Mouse (Mus musculus): ENCODE measurements around the gene Tbk1. TPM values are rescaled to one million over a fixed set of nuclear protein-coding genes. Genes with fewer than 3 reads are reported as not detected.

Tbk1 gene
- polyA plus RNA-seq, 1 experiment, result 20.4 TPM

DNA sequence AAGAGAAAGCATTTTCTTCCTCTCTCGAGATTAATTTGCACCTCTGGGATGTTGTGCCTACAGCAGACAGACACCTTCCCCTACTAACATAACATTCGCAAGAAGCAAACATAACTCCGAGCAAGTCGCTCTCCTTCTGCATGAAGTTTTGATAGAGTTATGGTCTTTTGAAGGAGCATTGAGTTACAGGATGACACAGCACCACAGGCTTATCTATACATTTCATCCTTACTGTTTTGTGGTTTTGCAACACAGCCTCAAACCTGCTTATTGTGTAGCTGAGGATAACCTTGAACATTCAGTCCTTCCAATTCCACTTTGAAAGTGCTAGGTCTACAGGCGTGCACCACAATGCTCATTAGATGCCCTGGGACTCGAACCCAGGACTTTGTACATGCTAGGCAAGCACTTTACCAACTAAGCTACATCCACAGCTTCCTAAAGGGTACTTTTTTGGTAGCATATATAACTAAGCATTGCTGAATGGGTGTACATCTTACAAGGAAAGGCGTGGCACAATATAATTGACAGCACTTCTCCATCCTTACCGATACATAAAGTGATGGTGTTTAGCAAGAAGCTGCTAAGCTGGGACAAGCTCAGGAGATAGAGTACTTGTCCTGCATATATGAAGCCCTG lies 56.1 kb downstream of the Tbk1 start:
- no peak for TF ChIP-seq CTCF (IDR thresholded peaks at IDR 0.05; ENCODE audit: insufficient read depth, low read length)
- TF ChIP-seq POLR2A (IDR thresholded peaks at IDR 0.05; ENCODE audit: borderline replicate concordance, extremely low read depth, low read depth, low read length), result no peak
- 87% methylated on average over 8 of the region's 8 CpGs for WGBS

GRCm38 (mm10) chr10:121529261-121529660 lies 57.3 kb downstream of the Tbk1 start:
- Histone ChIP-seq H3K4me1 (ENCODE audit: control insufficient read depth, insufficient read depth, low read length) (no peaks in the 10 kb centered on the region), H3K4me3 (replicated peaks; ENCODE audit: extremely low read depth, low read depth, low read length) (no peak overlapping the region)
- no peak for DNase-seq
- no peak for TF ChIP-seq CTCF (IDR thresholded peaks at IDR 0.05; ENCODE audit: insufficient read depth, low read length)
- no peak for TF ChIP-seq POLR2A (IDR thresholded peaks at IDR 0.05; ENCODE audit: borderline replicate concordance, extremely low read depth, low read depth, low read length)
- 98% methylated on average over 1 of the region's 1 CpGs for WGBS

More for the DNA sequence above, 56.1 kb downstream of the Tbk1 start:
- no peak for DNase-seq
- no peak overlapping the region for H3K4me3 ChIP-seq (replicated peaks; ENCODE audit: extremely low read depth, low read depth, low read length)
- H3K4me1 ChIP-seq (ENCODE audit: control insufficient read depth, insufficient read depth, low read length), result no peaks in the 10 kb centered on the region

DNA sequence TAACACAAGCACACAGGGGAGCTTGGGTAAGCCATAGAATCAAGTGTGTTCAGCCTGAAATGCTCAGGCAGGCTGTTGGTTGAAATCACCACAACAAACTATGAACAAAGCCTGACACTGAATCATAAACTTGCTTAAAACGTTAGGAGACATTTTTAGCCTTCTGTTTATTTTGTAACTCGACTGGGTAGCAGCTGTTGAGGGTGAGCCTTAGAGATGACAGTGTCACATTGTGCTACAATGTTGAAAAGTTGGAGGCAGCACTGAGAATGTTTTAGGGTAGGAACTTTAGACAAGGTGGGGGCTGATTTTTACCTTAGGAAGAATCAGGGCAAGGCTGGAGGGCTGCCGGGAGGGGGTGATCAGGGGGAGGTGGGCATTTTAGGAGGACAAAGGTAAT lies 58.1 kb downstream of the Tbk1 start:
- no peak for TF ChIP-seq CTCF (IDR thresholded peaks at IDR 0.05; ENCODE audit: insufficient read depth, low read length)
- TF ChIP-seq POLR2A (IDR thresholded peaks at IDR 0.05; ENCODE audit: borderline replicate concordance, extremely low read depth, low read depth, low read length), result no peak
- Histone ChIP-seq H3K4me3 (replicated peaks; ENCODE audit: extremely low read depth, low read depth, low read length) (no peak overlapping the region), H3K4me1 (ENCODE audit: control insufficient read depth, insufficient read depth, low read length) (no peaks in the 10 kb centered on the region)
- 53% methylated on average over 3 of the region's 3 CpGs for WGBS
- DNase-seq, result no peak

DNA sequence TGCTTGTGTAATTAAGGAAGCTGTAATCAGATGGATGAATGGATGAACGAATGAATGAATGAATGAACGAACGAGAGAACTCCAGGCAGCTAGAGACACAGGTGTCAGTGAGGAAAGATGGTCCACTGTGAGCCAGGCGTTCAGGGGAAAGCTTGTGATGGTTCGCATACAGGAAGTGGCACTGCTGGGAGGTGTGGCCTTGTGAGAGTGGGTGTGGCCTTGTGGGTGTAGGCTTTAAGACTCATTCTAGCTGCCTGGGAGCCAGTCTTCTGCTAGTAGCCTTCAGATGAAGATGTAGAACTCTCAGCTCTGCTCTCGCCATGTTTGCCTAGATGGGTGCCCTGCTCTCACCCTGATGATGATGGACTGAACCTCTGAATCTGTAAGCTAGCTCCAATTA lies 59.5 kb downstream of the Tbk1 start:
- 81% methylated on average over 6 of the region's 6 CpGs for WGBS
- DNase-seq, result no peak
- Histone ChIP-seq H3K4me1 (ENCODE audit: control insufficient read depth, insufficient read depth, low read length) (no peaks in the 10 kb centered on the region), H3K4me3 (replicated peaks; ENCODE audit: extremely low read depth, low read depth, low read length) (no peak overlapping the region)
- TF ChIP-seq POLR2A (IDR thresholded peaks at IDR 0.05; ENCODE audit: borderline replicate concordance, extremely low read depth, low read depth, low read length) (no peak), CTCF (IDR thresholded peaks at IDR 0.05; ENCODE audit: insufficient read depth, low read length) (no peak)

- WGBS, result 36% methylated on average over 12 of the region's 12 CpGs
- H3K4me3 ChIP-seq (replicated peaks; ENCODE audit: extremely low read depth, low read depth, low read length), result no peak overlapping the region
- DNase-seq, result no peak
- no peaks in the 10 kb centered on the region for H3K4me1 ChIP-seq (ENCODE audit: control insufficient read depth, insufficient read depth, low read length)
- TF ChIP-seq POLR2A (IDR thresholded peaks at IDR 0.05; ENCODE audit: borderline replicate concordance, extremely low read depth, low read depth, low read length) (no peak), CTCF (IDR thresholded peaks at IDR 0.05; ENCODE audit: insufficient read depth, low read length) (no peak)
Measured at GRCm38 (mm10) chr10:121520923-121521585, 65.5 kb downstream of the Tbk1 start.

- H3K4me1 ChIP-seq (ENCODE audit: control insufficient read depth, insufficient read depth, low read length), result no peaks in the 10 kb centered on the region
- no peak for DNase-seq
- 53% methylated on average over 2 of the region's 2 CpGs for WGBS
- TF ChIP-seq CTCF (IDR thresholded peaks at IDR 0.05; ENCODE audit: insufficient read depth, low read length) (no peak), POLR2A (IDR thresholded peaks at IDR 0.05; ENCODE audit: borderline replicate concordance, extremely low read depth, low read depth, low read length) (no peak)
- H3K4me3 ChIP-seq (replicated peaks; ENCODE audit: extremely low read depth, low read depth, low read length), result no peak overlapping the region
Measured at GRCm38 (mm10) chr10:121519710-121520109, 66.9 kb downstream of the Tbk1 start.

DNA sequence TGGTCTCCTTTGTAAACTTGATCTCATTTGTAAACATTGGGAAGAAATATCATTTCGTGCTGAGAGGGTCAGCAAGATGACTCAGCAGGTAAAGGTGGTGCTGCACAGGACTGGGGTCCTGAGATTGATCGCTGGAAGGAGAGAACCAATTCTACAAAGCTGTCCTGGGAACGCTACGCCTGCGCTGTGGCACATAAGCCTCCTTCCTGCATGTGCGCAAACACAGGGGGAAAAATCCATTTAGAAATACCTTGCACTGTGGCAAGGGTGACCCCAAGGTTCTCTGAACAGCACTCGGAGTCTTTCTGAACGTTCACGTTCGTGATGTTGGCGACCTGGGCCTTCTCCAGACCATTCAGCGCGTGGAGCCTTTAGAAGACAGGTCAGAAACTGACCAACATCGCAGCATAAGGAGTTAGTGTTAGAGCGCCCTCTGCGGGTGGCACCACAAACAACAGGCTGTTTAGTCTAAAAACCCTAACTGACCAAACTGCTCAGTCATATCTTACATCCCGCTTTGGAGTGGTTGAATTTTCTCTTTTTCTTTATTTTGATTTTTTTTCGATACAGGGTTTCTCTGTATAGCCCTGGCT lies 70.5 kb downstream of the Tbk1 start:
- WGBS, result 27% methylated on average over 18 of the region's 18 CpGs
- H3K4me1 ChIP-seq (ENCODE audit: control insufficient read depth, insufficient read depth, low read length), result peaks cover 4% of the 10 kb centered on the region; the same call in 1 of the 2 replicates
- H3K4me3 ChIP-seq (replicated peaks; ENCODE audit: extremely low read depth, low read depth, low read length), result no peak overlapping the region
- peak; percentile 88 for TF ChIP-seq CTCF (IDR thresholded peaks at IDR 0.05; ENCODE audit: insufficient read depth, low read length)
- no peak for TF ChIP-seq POLR2A (IDR thresholded peaks at IDR 0.05; ENCODE audit: borderline replicate concordance, extremely low read depth, low read depth, low read length)
- DNase-seq, result peak; percentile 88

GRCm38 (mm10) chr10:121509751-121510643 lies 76.6 kb downstream of the Tbk1 start:
- 40% methylated on average over 24 of the region's 24 CpGs for WGBS
- TF ChIP-seq POLR2A (IDR thresholded peaks at IDR 0.05; ENCODE audit: borderline replicate concordance, extremely low read depth, low read depth, low read length) (0 out of 2 replicates have a peak, but pooled peaks have one; percentile 5), CTCF (IDR thresholded peaks at IDR 0.05; ENCODE audit: insufficient read depth, low read length) (no peak)
- Histone ChIP-seq H3K4me1 (ENCODE audit: control insufficient read depth, insufficient read depth, low read length) (peaks cover 8% of the 10 kb centered on the region; the same call in 1 of the 2 replicates), H3K4me3 (replicated peaks; ENCODE audit: extremely low read depth, low read depth, low read length) (no peak overlapping the region)
- DNase-seq, result peak; percentile 52

Measured in lung, adult 2 months (tissue).